Mouse (Mus musculus) MEL (cell line): ENCODE results near the gene Tmem86a.

Experiments used
- CTCF ChIP-seq, 3 experiments: IDR thresholded peaks in 2 of 3; conservative IDR thresholded peaks in 1 of 3; 2 replicates each; pipeline ENCODE4 v1.5.1; 2011 to 2012; ENCODE audit warnings: low read length in 3 of 3, low read depth in 2 of 3, mild to moderate bottlenecking in 2 of 3, improper control_type of control experiment in 1 of 3, inconsistent platforms in 1 of 3, mixed read lengths in 1 of 3, moderate library complexity in 1 of 3; ENCODE audit not compliant: control insufficient read depth in 1 of 3, insufficient read depth in 1 of 3, poor library complexity in 1 of 3, severe bottlenecking in 1 of 3
- ELF1 ChIP-seq: IDR thresholded peaks from 2 replicates; pipeline ENCODE4 v1.6.1; 2014; ENCODE audit warnings: low read depth, mild to moderate bottlenecking, inconsistent platforms, low read length, improper control_type of control experiment, moderate library complexity
- EP300 ChIP-seq, 2 experiments: IDR thresholded peaks; 2 replicates each; pipeline ENCODE4 v1.6.1; 2011; ENCODE audit warnings: improper control_type of control experiment in 2 of 2, low read length in 2 of 2, low read depth in 1 of 2, mild to moderate bottlenecking in 1 of 2
- GATA1 ChIP-seq: IDR thresholded peaks from 2 replicates; pipeline ENCODE4 v1.6.1; 2011; ENCODE audit warnings: low read depth, low read length, improper control_type of control experiment
- HCFC1 ChIP-seq: IDR thresholded peaks from 2 replicates; pipeline ENCODE4 v1.6.1; 2012; ENCODE audit warnings: low read depth, mild to moderate bottlenecking, inconsistent platforms, low read length, improper control_type of control experiment, moderate library complexity
- JUND ChIP-seq: IDR thresholded peaks from 2 replicates; pipeline ENCODE4 v1.6.1; 2011; ENCODE audit warnings: low read depth, mild to moderate bottlenecking, improper control_type of control experiment, low read length
- MAZ ChIP-seq: IDR thresholded peaks from 2 replicates; pipeline ENCODE4 v1.6.1; 2012; ENCODE audit warnings: low read depth, mild to moderate bottlenecking, inconsistent platforms, low read length, improper control_type of control experiment
- MEF2A ChIP-seq: IDR thresholded peaks from 2 replicates; pipeline ENCODE4 v1.6.1; 2014; ENCODE audit warnings: low read depth, mild to moderate bottlenecking, inconsistent platforms, low read length, improper control_type of control experiment; ENCODE audit not compliant: poor library complexity, insufficient replicate concordance, severe bottlenecking; ENCODE audit errors: extremely low read depth
- MYC ChIP-seq: IDR thresholded peaks from 2 replicates; pipeline ENCODE4 v1.6.1; 2011; ENCODE audit warnings: low read depth, mild to moderate bottlenecking, low read length, improper control_type of control experiment, moderate library complexity
- POLR2A ChIP-seq, 2 experiments: IDR thresholded peaks; 2 replicates each; pipeline ENCODE4 v1.6.1; 2011 to 2012; ENCODE audit warnings: low read length in 2 of 2, mild to moderate bottlenecking in 2 of 2, control low read depth in 1 of 2, improper control_type of control experiment in 1 of 2, low read depth in 1 of 2, moderate library complexity in 1 of 2; ENCODE audit not compliant: control insufficient read depth in 1 of 2, insufficient read depth in 1 of 2, poor library complexity in 1 of 2
- POLR2AphosphoS2 ChIP-seq: IDR thresholded peaks from 2 replicates; pipeline ENCODE4 v1.6.1; 2011; ENCODE audit warnings: low read length, improper control_type of control experiment
- RCOR1 ChIP-seq: IDR thresholded peaks from 2 replicates; pipeline ENCODE4 v1.6.1; 2012; ENCODE audit warnings: low read depth, mild to moderate bottlenecking, inconsistent platforms, low read length, improper control_type of control experiment
- TCF12 ChIP-seq: IDR thresholded peaks from 2 replicates; pipeline ENCODE4 v1.6.1; 2014; ENCODE audit warnings: low read depth, mild to moderate bottlenecking, inconsistent platforms, low read length, improper control_type of control experiment, moderate library complexity
- USF2 ChIP-seq, 2 experiments: IDR thresholded peaks; 2 replicates each; pipeline ENCODE4 v1.6.1; 2011 to 2012; ENCODE audit warnings: improper control_type of control experiment in 2 of 2, low read length in 2 of 2, borderline replicate concordance in 1 of 2, inconsistent platforms in 1 of 2, low read depth in 1 of 2, mild to moderate bottlenecking in 1 of 2; ENCODE audit not compliant: insufficient read depth in 1 of 2

DNA sequence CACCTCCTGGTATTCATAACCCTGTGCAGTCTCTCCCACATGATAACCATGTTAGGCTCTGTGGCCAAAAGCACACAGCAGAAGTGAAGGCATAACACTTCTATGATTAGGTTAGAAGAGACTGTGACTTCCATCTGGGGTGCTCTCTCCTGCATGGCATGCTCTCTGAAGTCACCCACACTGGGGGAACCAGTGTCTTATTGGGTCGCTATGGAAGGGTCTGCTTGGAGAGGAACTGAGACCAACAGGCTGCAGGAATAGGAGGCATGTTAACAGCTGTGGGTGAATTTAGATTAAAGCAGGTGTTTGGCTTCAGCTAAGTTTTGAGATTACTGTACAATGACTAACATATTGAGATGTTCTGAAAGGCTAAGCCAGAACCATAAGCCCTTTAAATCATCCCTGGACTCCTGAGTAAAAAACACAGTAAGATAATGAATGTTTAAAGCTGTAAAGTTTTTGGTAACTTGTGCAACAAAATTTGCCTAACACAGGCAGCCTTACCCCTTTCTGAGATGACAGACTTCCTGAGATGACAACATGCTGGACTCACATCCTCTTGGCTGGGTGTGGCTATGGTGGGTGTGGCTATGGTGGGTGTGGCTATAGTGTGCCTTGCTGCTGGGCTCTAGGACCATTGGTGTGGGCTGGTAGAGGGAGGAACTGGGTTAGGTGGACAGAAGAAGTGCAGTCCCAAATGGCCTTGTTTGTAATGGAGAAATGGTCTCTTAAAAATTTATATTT, 53.4 kb downstream of the Tmem86a start:
- TF ChIP-seq MYC: no peak
- no peak for TF ChIP-seq POLR2AphosphoS2
- no peak for TF ChIP-seq MAZ
- no peak for TF ChIP-seq EP300 (IDR thresholded peaks at IDR 0.05; ENCODE audit: low read depth in 1 of 2, low read length in 2 of 2)
- TF ChIP-seq CTCF (IDR thresholded peaks at IDR 0.05 in 2 of 3, conservative IDR thresholded peaks at IDR 0.05 in 1 of 3; ENCODE audit: control insufficient read depth in 1 of 3, insufficient read depth in 1 of 3, low read depth in 2 of 3, low read length in 3 of 3, poor library complexity in 1 of 3, severe bottlenecking in 1 of 3): no peak
- TF ChIP-seq ELF1: no peak
- TF ChIP-seq TCF12: no peak
- TF ChIP-seq HCFC1: no peak
- no peak for TF ChIP-seq USF2 (IDR thresholded peaks at IDR 0.05; ENCODE audit: borderline replicate concordance in 1 of 2, insufficient read depth in 1 of 2, low read depth in 1 of 2, low read length in 2 of 2)
- TF ChIP-seq MEF2A: no peak
- TF ChIP-seq JUND: no peak
- TF ChIP-seq POLR2A (IDR thresholded peaks at IDR 0.05; ENCODE audit: control insufficient read depth in 1 of 2, insufficient read depth in 1 of 2, low read depth in 1 of 2, low read length in 2 of 2, poor library complexity in 1 of 2): no peak
- TF ChIP-seq GATA1: no peak
- TF ChIP-seq RCOR1: no peak
